Mouse (Mus musculus) spleen, adult 2 months (tissue): ENCODE measurements at regions not wholly inside any gene's neighbourhood (a gene's known extent, or its start where the extent isn't known, plus 50 kb on each side); places are given as distances from the start of the nearest gene placed in this dataset.

Source experiments
- CTCF ChIP-seq: fragments of 200-500 bp; IDR thresholded peaks from 2 replicates; pipeline ENCODE4 v1.5.1; 2011; ENCODE audit warnings: mild to moderate bottlenecking, inconsistent platforms; ENCODE audit not compliant: insufficient read depth, insufficient read length, insufficient replicate concordance; ENCODE audit errors: extremely low read depth
- POLR2A ChIP-seq: fragments of 200-500 bp; IDR thresholded peaks from 2 replicates; pipeline ENCODE4 v1.6.1; 2011; ENCODE audit warnings: low read depth, low read length, inconsistent platforms

GRCm38 (mm10) chr2:166339427-166339826 is 184.0 kb upstream of the Sulf2 start:
- no peak for TF ChIP-seq CTCF
- no peak for TF ChIP-seq POLR2A
